Mouse (Mus musculus): ENCODE measurements at regions not wholly inside any gene's neighbourhood (a gene's known extent, or its start where the extent isn't known, plus 50 kb on each side); places are given as distances from the start of the nearest gene placed in this dataset.
A peak's percentile ranks its signal among the peaks of the same experiment; 100 is the strongest.

DNA sequence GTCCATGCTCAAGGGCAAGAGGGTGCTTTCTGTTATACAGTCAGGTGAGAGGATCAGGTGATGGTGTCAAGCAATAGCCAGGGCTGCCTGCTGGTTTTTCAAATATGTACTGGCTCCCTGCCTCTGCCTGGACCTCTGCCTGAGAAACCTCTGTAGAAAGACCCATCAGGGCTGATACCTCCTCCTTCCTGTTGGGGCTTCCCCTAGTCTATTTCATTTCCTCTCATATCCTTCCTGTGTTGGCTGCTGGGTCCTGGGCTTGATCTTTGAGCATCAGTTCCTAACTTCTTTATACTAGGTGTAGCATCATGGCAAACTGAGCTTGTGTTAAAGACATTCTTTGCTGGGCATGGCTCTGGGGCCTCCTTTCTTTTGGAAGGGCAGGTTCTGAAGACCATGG is 89.5 kb downstream of the Tmem38b start:
- DNase-seq (ENCODE audit: low spot score in 2 of 2), result no peak

DNA sequence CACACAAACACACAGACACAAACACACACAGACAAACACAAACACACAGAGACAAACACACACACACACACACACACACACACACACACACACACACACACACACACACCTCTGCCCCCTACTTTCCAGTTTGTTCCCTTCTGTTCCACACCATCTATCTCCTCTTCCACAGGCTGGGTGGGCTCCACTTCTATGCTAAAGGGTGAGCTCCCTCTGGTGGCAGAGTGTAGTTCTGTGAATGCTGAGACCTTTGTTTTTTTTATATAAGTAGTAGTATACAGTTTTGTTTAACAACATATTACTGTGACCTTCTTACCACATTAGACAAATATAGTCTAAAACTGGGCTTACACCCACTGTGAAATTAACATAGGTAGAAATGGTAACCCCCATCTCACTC is 93.3 kb downstream of the Tmem38b start:
- peak; percentile 36 to 71 for DNase-seq (ENCODE audit: low spot score in 2 of 2)

GRCm38 (mm10) chr4:53920587-53920986 is 94.7 kb downstream of the Tmem38b start:
- DNase-seq (ENCODE audit: low spot score in 2 of 2), result no peak

GRCm38 (mm10) chr4:53931068-53931467 is 105.2 kb downstream of the Tmem38b start:
- DNase-seq (ENCODE audit: low spot score in 2 of 2), result no peak

GRCm38 (mm10) chr4:53931499-53931898 is 105.7 kb downstream of the Tmem38b start:
- peak; percentile 33 to 66 for DNase-seq (ENCODE audit: low spot score in 2 of 2)

DNA sequence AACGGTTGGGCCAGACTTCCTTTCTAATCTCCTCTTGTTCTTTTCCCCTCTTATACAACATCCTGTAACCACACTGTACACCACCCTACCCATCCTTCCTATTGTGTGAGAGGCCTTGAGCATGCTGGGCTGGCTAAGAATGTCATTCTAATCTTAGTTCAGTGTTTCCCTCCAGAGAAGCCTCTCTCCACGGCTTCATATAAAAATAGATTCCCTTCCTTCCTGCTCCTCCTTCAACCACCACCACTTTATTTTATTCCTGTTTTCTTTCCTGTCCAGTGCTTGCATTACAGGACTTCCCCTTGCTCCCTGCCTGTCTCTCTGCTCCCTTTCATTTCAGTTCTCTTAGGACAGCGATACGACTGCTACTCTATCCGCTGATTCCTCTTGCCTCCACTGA is 109.5 kb downstream of the Tmem38b start:
- peak in 1 of 2 experiments; percentile 17 for DNase-seq (ENCODE audit: low spot score in 2 of 2)

DNA sequence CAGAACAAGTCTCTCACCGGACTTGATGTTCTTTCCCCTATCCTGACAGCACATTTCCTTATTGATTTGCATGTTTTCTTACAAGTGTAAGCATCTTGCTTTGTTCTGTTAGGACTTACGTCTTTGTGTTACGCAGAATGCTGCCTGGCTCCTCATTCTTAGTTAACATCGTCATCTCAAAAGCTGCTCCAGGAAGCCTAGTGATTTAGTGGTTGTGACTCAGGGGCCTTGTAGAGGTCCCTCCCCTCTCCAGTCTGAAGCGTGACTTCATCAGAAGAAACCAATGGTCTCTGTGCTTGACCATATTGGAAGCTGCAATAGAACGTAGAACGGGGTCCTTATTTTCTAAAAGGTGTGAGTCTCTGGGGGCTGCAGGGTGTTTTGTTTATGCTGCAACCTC is 122.9 kb downstream of the Tmem38b start:
- DNase-seq (ENCODE audit: low spot score in 2 of 2), result no peak

- no peak for DNase-seq (ENCODE audit: low spot score in 2 of 2)
Measured at GRCm38 (mm10) chr4:53949164-53949563, 123.3 kb downstream of the Tmem38b start.

DNA sequence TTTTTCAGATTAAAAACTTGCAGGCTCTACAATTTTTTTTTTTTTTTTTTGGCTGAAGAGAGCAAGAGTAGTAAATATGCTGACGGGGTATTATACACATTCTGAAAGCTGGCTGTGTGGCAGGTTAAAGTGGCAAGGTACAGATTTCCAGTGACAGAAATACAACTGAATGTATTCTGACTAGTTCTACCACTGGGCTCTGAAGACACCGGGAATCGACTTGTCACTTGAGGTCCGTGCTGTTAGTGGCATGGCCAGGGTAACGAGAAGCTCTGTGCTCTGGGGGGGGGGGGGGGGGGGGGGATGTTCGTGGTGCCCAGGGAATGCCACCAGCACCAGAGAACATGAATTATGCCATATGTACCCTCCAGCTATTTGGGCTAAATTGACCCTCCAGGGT is 124.7 kb downstream of the Tmem38b start:
- DNase-seq (ENCODE audit: low spot score in 2 of 2), result no peak

DNA sequence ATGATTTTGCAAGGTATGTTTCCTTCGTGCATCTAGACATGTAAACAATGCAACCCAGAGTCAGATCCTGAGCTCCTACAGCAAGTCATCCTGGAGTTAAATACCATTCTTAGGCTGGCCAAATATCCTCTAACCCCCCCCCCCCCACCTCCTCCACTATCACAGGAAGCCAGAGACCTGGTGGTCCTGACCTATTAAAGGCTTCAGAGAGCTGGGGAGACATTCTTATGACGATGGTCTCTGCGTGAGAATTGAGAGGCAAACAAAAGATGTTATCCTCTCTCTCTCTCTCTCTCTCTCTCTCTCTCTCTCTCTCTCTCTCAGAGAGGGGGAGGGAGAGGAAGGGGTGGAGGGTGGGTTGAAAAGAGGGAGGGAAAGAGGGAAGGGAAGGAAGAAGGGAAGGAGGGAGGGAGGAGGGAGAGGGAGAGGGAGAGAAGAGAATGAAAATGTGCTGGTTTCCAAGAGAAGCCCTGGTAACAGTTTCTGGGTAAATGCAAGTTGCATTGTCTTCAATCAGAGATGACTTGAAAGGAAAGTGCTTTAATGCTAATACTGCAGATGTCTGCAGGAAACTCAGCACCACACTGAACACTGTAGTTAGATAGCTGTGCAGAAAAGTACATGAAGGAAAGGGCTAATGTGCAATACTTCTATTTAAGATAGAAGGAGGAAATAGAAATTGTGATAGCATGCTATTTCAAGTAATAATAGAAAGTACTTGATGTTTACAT is 125.3 kb downstream of the Tmem38b start:
- DNase-seq (ENCODE audit: low spot score in 2 of 2), result no peak

GRCm38 (mm10) chr4:53951734-53952109 is 125.9 kb downstream of the Tmem38b start:
- no peak for DNase-seq (ENCODE audit: low spot score in 2 of 2)

DNA sequence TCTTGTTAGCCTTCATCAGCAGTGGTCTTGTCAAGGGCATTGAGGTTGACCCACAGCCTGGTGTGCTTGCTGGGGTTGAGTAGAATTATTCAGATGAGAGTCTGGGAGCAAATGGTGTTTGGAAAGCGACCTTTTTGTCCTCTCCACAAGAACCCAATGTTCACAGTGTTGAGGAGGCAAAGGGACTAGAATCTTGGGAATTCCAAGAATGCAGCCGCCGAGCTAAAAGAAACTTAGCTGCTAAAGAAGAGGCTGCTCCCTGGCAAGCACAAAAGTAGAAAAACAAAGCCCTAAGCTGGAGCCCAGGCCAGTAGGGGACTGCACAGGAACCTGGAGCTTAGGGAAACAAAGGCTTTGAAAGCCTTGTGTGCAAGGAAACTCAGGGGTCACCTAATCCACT is 126.4 kb downstream of the Tmem38b start:
- no peak for DNase-seq (ENCODE audit: low spot score in 2 of 2)

DNA sequence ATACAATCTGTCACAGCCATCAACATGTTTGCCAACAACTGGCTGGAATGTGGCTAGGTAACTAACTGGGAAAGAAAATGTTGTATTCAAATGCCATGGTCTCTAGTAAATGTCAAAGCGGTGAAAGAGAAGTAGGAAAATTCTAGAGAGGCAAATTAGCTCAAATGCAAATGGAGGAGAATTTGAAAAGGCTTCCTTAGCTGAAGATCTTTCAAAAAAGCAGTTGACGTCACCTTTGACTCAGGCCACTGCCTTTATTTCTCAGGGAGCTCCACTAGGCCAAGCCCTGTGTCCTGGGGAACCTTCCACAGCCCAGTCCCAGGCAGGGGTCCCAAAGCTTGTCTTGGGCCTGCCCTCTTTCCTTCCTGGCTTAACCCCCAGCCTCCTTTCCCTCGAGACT is 136.6 kb downstream of the Tmem38b start:
- no peak for DNase-seq (ENCODE audit: low spot score in 2 of 2)

DNA sequence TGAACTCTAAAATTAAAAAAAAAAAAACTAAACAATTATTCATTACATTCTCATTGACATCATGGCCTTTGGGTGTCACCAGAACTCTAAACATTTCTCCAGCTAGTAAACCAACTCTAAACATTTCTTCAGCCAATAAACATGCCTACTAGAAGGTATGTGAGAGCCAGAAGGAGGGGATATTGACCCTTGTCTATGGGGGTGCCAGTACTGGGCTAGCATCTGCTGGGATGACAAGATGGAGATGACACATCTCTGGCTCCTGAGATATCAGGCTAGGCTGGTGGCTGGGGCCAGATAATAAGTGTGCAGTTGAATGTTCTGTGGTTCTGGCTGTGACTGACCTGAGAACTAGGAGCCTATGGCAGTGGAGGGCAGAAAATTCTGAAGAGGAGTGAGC is 144.6 kb downstream of the Tmem38b start:
- DNase-seq (ENCODE audit: low spot score in 2 of 2), result no peak

DNA sequence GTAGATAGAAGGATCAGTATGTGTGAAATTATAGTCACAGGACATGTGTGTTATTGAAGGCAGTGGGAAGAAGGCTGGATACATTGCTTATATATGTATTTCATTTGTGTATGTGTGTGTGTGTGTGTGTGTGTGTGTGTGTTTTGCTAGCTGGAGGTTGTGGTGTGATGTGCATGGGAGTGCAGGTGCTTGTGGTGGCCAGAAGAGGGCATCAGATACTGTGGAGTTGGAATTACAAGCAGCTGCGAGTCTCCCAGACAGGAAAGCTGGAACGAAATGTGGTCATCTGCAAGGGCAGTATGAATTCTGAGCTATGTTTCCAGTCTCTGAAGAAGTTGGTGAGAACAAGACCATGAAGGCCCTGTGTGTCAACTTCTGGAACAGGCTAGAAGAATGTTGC is 145.1 kb downstream of the Tmem38b start:
- DNase-seq (ENCODE audit: low spot score in 2 of 2), result no peak

DNA sequence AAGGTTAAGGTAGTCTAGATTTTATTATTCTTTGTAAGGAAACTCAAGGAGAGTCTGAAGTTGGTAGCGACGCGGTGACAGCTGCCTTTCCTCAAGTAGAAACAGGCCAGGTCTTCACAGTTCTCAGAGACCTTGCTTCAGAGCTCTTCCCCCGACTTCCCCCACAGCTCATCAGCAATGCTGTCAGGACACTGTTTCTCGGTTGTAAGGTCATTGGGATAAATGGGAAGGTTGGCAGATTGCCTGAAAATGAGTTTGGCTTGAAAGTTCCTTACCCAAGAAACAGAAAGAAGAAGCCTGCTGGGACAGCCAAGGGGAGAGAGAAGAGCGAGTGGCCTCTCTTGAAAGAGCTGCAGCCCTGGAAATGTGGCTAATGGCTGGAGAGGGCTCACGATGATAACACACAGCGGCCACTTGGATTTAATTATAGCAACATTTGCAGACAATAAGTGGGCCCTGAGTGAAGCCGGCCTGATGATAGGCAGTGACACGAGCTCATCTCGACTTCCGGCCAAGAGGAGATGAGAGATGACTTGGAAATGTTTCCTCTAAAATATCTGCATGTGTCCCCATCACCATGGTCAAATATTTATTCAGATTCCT is 150.3 kb downstream of the Tmem38b start:
- no peak for DNase-seq (ENCODE audit: low spot score in 2 of 2)

GRCm38 (mm10) chr4:53986519-53987301 is 160.9 kb downstream of the Tmem38b start:
- DNase-seq (ENCODE audit: low spot score in 2 of 2), result no peak

GRCm38 (mm10) chr4:53987536-53987935 is 161.7 kb downstream of the Tmem38b start:
- DNase-seq (ENCODE audit: low spot score in 2 of 2), result no peak

- DNase-seq (ENCODE audit: low spot score in 2 of 2), result peak in 1 of 2 experiments; percentile 20
Measured at GRCm38 (mm10) chr4:54021069-54021829, 195.4 kb downstream of the Tmem38b start.

- peak in 1 of 2 experiments; percentile 38 for DNase-seq (ENCODE audit: low spot score in 2 of 2)
Measured at GRCm38 (mm10) chr4:54021861-54022385, 196.1 kb downstream of the Tmem38b start.

DNA sequence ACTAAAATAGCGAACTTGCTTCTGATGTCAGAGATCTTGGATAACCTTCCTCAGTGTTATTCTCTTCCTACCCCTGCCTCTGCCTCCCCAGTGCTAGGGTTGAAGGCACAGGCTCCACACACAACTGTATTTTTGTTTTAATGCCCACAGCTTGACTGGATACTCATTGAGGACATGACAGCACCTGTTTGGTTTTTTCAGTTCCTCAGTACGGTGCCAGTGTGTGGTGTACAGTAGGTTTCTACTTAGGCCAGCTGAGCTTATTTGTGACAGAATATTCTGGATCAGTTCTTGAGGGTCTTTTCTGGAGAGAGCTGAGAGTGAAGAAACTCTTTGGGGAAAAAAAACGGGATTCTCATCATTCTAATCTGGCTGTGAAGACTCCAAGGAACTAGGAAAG is 201.1 kb downstream of the Tmem38b start:
- no peak for DNase-seq (ENCODE audit: low spot score in 2 of 2)
